Mouse (Mus musculus) heart, embryonic 16.5 days (tissue): Measurements from ENCODE around the gene Rtcb. TPM values are rescaled to one million over a fixed set of nuclear protein-coding genes. Genes with fewer than 3 reads are reported as not detected.

Experiments
- ATAC-seq: fragments of 200-750 bp; cut with Nextera tagmentation; replicated peaks from 2 replicates; pipeline ENCODE4 v1.8.0; 2017; ENCODE audit warnings: moderate number of reproducible peaks; ENCODE audit not compliant: insufficient read depth, low FRiP score; ENCODE audit errors: extremely low read depth
- H3K27ac ChIP-seq: fragments of 300-500 bp; sonication (generic); 2 replicates; pipeline ENCODE4 v1.5.1; 2014; ENCODE audit warnings: mild to moderate bottlenecking, low read length, control low read depth, moderate library complexity
- H3K27me3 ChIP-seq: fragments of 300-500 bp; sonication (generic); 2 replicates; pipeline ENCODE4 v1.6.1; 2014; ENCODE audit warnings: low read length, mixed read lengths; ENCODE audit not compliant: control insufficient read depth, insufficient read depth
- H3K36me3 ChIP-seq: fragments of 300-500 bp; sonication (generic); 2 replicates; pipeline ENCODE4 v1.6.1; 2014; ENCODE audit not compliant: control insufficient read depth, insufficient read depth
- H3K4me1 ChIP-seq: fragments of 300-500 bp; sonication (generic); 2 replicates; pipeline ENCODE4 v1.6.1; 2014; ENCODE audit warnings: low read length, mixed read lengths; ENCODE audit not compliant: control insufficient read depth, insufficient read depth
- H3K4me2 ChIP-seq: fragments of 300-500 bp; sonication (generic); 2 replicates; pipeline ENCODE4 v1.6.1; 2014; ENCODE audit warnings: low read depth, mild to moderate bottlenecking, control low read depth, low read length
- H3K4me3 ChIP-seq: fragments of 300-500 bp; sonication (generic); 2 replicates; pipeline ENCODE4 v1.5.1; 2014; ENCODE audit warnings: mild to moderate bottlenecking, control low read depth, low read length
- H3K9ac ChIP-seq: fragments of 300-500 bp; sonication (generic); 2 replicates; pipeline ENCODE4 v1.6.1; 2014; ENCODE audit warnings: low read length, control low read depth
- H3K9me3 ChIP-seq: fragments of 300-500 bp; sonication (generic); replicated peaks from 2 replicates; pipeline ENCODE4 v1.6.1; 2016; ENCODE audit warnings: low read length; ENCODE audit not compliant: control insufficient read depth
- WGBS: fragments of 180-500 bp; shearing (Covaris S2); extraction: QIAGEN DNeasy Blood & Tissue Kit; methylation state at CpG from one replicate; pipeline ENCODE4 v1.1.7; 2014; 5-methylcytosine and 5-hydroxymethylcytosine counted together
- polyA plus RNA-seq: library from polyadenylated mRNA; unstranded; fragments of >200 nt; fragmentation: Nextera tagmentation; extraction: Ambion mirVana; gene quantifications from 2 replicates; pipeline ENCODE4 v1.2.1, GENCODE M21; 2015

The Rtcb gene
- 121 and 126 TPM in 2 replicates for polyA plus RNA-seq

- H3K27ac ChIP-seq: peak within 1 kb of the TSS; percentile 82
- ATAC-seq: peak; percentile 89
- WGBS: under 1% methylated on average over 38 of the region's 38 CpGs
- H3K9ac ChIP-seq: peak within 1 kb of the TSS; percentile 82
- H3K4me1 ChIP-seq: peaks cover 6% of the 10 kb centered on the region
- H3K9me3 ChIP-seq: no peaks in the 10 kb centered on the region
- H3K27me3 ChIP-seq: no peaks in the 10 kb centered on the region
- H3K4me2 ChIP-seq: peak within 1 kb of the TSS; percentile 79
- peaks cover 10% of the 10 kb centered on the region; the same call in 1 of the 2 replicates for H3K36me3 ChIP-seq
- peak within 1 kb of the TSS; percentile 67 for H3K4me3 ChIP-seq
These were observed at the start of gene Rtcb for GRCm38 (mm10) chr10:85957464-85957950. Rtcb (minus strand) TSS chr10:85957823.

DNA sequence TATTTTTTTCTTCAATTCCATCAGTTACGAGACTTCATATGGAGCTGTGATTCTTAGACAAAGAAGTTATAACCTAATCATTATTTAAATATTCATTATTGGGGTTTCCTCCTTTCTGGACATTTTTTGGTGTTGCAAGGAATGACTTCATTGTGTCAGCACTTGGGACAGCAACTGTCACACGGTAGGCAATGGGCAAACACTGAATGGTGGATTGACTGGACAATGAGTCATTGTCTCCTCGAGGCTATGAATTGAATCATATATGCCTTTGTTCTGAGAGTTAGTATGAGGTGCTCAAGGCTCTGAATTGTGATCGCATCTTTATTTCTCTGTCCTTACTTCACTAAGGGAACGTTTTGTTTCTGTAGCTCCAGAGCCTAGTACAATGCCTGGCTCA, 48.8 kb upstream of the Rtcb start:
- H3K27ac ChIP-seq: no peak overlapping the region
- no peaks in the 10 kb centered on the region for H3K9me3 ChIP-seq
- H3K36me3 ChIP-seq: no peaks in the 10 kb centered on the region
- H3K4me2 ChIP-seq: no peak overlapping the region
- ATAC-seq: no peak
- no peak overlapping the region for H3K4me3 ChIP-seq
- WGBS: 69% methylated on average over 5 of the region's 5 CpGs
- H3K9ac ChIP-seq: no peak overlapping the region
- H3K4me1 ChIP-seq: no peaks in the 10 kb centered on the region
- no peaks in the 10 kb centered on the region for H3K27me3 ChIP-seq

- Histone ChIP-seq H3K27ac (no peak overlapping the region), H3K27me3 (no peaks in the 10 kb centered on the region), H3K36me3 (no peaks in the 10 kb centered on the region), H3K4me2 (no peak overlapping the region), H3K4me3 (no peak overlapping the region), H3K9ac (no peak overlapping the region), H3K4me1 (no peaks in the 10 kb centered on the region), H3K9me3 (no peaks in the 10 kb centered on the region)
- no peak for ATAC-seq
- WGBS: 87% methylated on average over 4 of the region's 4 CpGs
These were observed 42.8 kb upstream of the Rtcb start for GRCm38 (mm10) chr10:86000447-86000846.

DNA sequence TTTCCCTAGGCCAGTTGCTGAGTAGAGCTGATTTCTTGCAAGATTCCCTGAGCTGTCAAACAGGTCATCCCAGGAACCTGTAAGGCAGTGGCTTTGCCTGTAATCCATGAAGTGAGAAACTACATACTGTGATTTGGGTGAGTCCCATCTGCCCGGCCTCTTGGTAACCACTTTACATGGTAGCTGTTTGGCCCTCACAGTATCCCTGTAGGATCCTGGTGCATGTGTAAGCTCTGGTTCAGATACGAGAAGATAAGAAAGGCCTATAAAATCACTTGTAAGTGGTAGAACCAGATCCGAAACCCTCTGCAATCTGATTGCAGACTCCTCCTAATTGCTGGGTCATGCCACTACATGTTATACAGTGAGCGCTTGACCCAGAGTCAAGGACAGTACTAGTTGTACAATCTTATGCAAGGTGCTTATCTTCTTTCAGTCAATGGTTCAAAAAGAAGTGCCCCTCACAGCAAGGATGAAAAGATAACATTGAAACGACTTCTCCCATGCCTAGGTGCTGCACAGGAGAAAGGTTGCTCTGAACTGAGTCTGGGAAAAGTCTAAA, 37.0 kb upstream of the Rtcb start:
- Histone ChIP-seq H3K9me3 (no peaks in the 10 kb centered on the region), H3K4me1 (no peaks in the 10 kb centered on the region), H3K27ac (no peak overlapping the region), H3K4me3 (no peak overlapping the region), H3K36me3 (no peaks in the 10 kb centered on the region), H3K27me3 (no peaks in the 10 kb centered on the region), H3K9ac (no peak overlapping the region), H3K4me2 (no peak overlapping the region)
- ATAC-seq: no peak
- WGBS: 68% methylated on average over 5 of the region's 5 CpGs

DNA sequence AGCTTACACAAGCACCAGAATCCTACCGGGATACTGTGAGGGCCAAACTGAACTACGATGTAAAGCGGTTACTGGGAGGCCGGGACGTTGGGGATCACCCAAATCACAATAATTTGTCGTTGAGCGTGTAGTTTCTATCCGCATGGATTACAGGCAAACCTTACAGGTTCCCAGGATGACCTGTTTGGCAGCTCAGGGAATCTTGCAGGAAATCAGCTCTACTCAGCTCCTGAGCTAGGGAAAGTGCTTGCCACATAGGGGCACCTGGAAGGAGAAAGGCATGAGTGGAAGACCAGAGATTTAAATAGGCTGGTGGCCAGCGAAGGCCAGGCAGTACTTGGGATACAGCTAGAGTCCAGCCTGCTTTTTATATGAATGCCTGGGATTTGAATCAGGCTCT, 36.2 kb upstream of the Rtcb start:
- 84% methylated on average over 9 of the region's 9 CpGs for WGBS
- ATAC-seq: no peak
- Histone ChIP-seq H3K4me1 (no peaks in the 10 kb centered on the region), H3K9me3 (no peaks in the 10 kb centered on the region), H3K4me2 (no peak overlapping the region), H3K27me3 (no peaks in the 10 kb centered on the region), H3K4me3 (no peak overlapping the region), H3K36me3 (no peaks in the 10 kb centered on the region), H3K27ac (no peak overlapping the region), H3K9ac (no peak overlapping the region)

GRCm38 (mm10) chr10:85992412-85992811, 34.8 kb upstream of the Rtcb start:
- 72% methylated on average over 4 of the region's 4 CpGs for WGBS
- H3K9ac ChIP-seq: no peak overlapping the region
- H3K27ac ChIP-seq: no peak overlapping the region
- H3K27me3 ChIP-seq: no peaks in the 10 kb centered on the region
- no peaks in the 10 kb centered on the region for H3K4me1 ChIP-seq
- no peak overlapping the region for H3K4me3 ChIP-seq
- no peaks in the 10 kb centered on the region for H3K36me3 ChIP-seq
- H3K9me3 ChIP-seq: no peaks in the 10 kb centered on the region
- ATAC-seq: no peak
- no peak overlapping the region for H3K4me2 ChIP-seq

- H3K36me3 ChIP-seq: no peaks in the 10 kb centered on the region
- H3K9ac ChIP-seq: no peak overlapping the region
- H3K4me3 ChIP-seq: no peak overlapping the region
- no peaks in the 10 kb centered on the region for H3K27me3 ChIP-seq
- ATAC-seq: no peak
- H3K4me1 ChIP-seq: no peaks in the 10 kb centered on the region
- H3K27ac ChIP-seq: no peak overlapping the region
- no peaks in the 10 kb centered on the region for H3K9me3 ChIP-seq
- H3K4me2 ChIP-seq: no peak overlapping the region
- WGBS: 57% methylated on average over 6 of the region's 6 CpGs
These were observed 31.9 kb upstream of the Rtcb start for GRCm38 (mm10) chr10:85989412-85990115.

GRCm38 (mm10) chr10:85972915-85973314, 15.3 kb upstream of the Rtcb start:
- WGBS: 65% methylated on average over 4 of the region's 4 CpGs
- Histone ChIP-seq H3K4me1 (no peaks in the 10 kb centered on the region), H3K9ac (no peak overlapping the region), H3K27ac (no peak overlapping the region), H3K4me3 (no peak overlapping the region), H3K4me2 (no peak overlapping the region), H3K36me3 (no peaks in the 10 kb centered on the region), H3K9me3 (no peaks in the 10 kb centered on the region), H3K27me3 (no peaks in the 10 kb centered on the region)
- ATAC-seq: no peak

DNA sequence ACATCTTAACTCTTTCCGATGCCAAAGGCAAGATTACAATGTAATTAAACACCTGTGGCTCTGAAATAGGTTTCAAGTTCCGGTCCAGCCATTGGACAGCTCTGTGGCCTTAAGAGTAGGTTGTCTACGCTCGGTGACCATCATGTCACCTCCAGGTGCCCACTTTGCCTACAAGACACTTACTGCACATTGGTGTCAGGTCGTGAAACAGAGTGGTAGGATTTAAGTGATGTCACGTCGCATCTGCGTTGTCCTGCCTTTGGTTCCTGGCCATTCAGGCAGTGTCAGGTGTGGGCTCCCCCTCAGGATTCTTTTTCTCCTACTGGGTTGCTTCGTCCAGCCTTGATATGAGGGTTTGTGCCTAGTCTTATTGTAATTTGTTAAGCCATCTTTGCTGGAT, 14.2 kb upstream of the Rtcb start:
- Histone ChIP-seq H3K27me3 (no peaks in the 10 kb centered on the region), H3K27ac (no peak overlapping the region), H3K4me2 (no peak overlapping the region), H3K9me3 (no peaks in the 10 kb centered on the region), H3K4me3 (no peak overlapping the region), H3K4me1 (no peaks in the 10 kb centered on the region), H3K9ac (no peak overlapping the region), H3K36me3 (no peaks in the 10 kb centered on the region)
- ATAC-seq: no peak
- 79% methylated on average over 9 of the region's 9 CpGs for WGBS
